Mouse (Mus musculus) intestine, postnatal 0 days (tissue): Measurements from ENCODE around the gene Vasn. TPM values are rescaled to one million over a fixed set of nuclear protein-coding genes. Genes with fewer than 3 reads are reported as not detected.

ENCODE experiments used
- ATAC-seq: fragments of 200-750 bp; cut with Nextera tagmentation; 2 replicates; pipeline ENCODE4 v1.8.0; 2017; ENCODE audit warnings: mild to moderate bottlenecking, moderate TSS enrichment, moderate library complexity
- H3K27ac ChIP-seq: fragments of 300-500 bp; sonication (generic); 2 replicates; pipeline ENCODE4 v1.5.1; 2014; ENCODE audit warnings: mild to moderate bottlenecking, low read depth, low read length, moderate library complexity
- H3K27me3 ChIP-seq: fragments of 300-500 bp; sonication (generic); replicated peaks from 2 replicates; pipeline ENCODE4 v1.6.1; 2014; ENCODE audit warnings: low read length, mixed read lengths; ENCODE audit not compliant: control insufficient read depth, insufficient read depth
- H3K36me3 ChIP-seq: fragments of 300-500 bp; sonication (generic); 2 replicates; pipeline ENCODE4 v1.6.1; 2014; ENCODE audit warnings: mild to moderate bottlenecking, moderate library complexity; ENCODE audit not compliant: control insufficient read depth, insufficient read depth
- H3K4me1 ChIP-seq: fragments of 300-500 bp; sonication (generic); replicated peaks from 2 replicates; pipeline ENCODE4 v1.6.1; 2014; ENCODE audit warnings: antibody characterized with exemption, low read length, mixed read lengths; ENCODE audit not compliant: control insufficient read depth, insufficient read depth
- H3K4me2 ChIP-seq: fragments of 300-500 bp; sonication (generic); replicated peaks from 2 replicates; pipeline ENCODE4 v1.6.1; 2014; ENCODE audit warnings: low read depth, mild to moderate bottlenecking, moderate library complexity
- H3K4me3 ChIP-seq: fragments of 300-500 bp; sonication (generic); 2 replicates; pipeline ENCODE4 v1.5.1; 2014; ENCODE audit warnings: low read depth, low read length
- H3K9ac ChIP-seq: fragments of 300-500 bp; sonication (generic); 2 replicates; pipeline ENCODE4 v1.6.1; 2014; ENCODE audit warnings: mild to moderate bottlenecking, low read depth, low read length
- H3K9me3 ChIP-seq: fragments of 300-500 bp; sonication (generic); 2 replicates; pipeline ENCODE4 v1.6.1; 2016; ENCODE audit warnings: mixed run types; ENCODE audit not compliant: control insufficient read depth
- CTCF ChIP-seq: sonication (generic); IDR thresholded peaks from 2 replicates; pipeline ENCODE4 v1.5.1; 2016; ENCODE audit warnings: low read depth, mild to moderate bottlenecking, control low read depth, antibody characterized with exemption, moderate library complexity
- WGBS: fragments of 180-500 bp; shearing (Covaris S2); extraction: QIAGEN DNeasy Blood & Tissue Kit; methylation state at CpG from one replicate; pipeline ENCODE4 v1.1.7; 2014; 5-methylcytosine and 5-hydroxymethylcytosine counted together
- polyA plus RNA-seq: library from polyadenylated mRNA; unstranded; fragments of >200 nt; fragmentation: Nextera tagmentation; extraction: Ambion mirVana; gene quantifications from 2 replicates; pipeline ENCODE4 v1.2.1, GENCODE M21; 2015

Vasn gene
- polyA plus RNA-seq, 1 experiment from 2014 or later: 5.0 TPM

DNA sequence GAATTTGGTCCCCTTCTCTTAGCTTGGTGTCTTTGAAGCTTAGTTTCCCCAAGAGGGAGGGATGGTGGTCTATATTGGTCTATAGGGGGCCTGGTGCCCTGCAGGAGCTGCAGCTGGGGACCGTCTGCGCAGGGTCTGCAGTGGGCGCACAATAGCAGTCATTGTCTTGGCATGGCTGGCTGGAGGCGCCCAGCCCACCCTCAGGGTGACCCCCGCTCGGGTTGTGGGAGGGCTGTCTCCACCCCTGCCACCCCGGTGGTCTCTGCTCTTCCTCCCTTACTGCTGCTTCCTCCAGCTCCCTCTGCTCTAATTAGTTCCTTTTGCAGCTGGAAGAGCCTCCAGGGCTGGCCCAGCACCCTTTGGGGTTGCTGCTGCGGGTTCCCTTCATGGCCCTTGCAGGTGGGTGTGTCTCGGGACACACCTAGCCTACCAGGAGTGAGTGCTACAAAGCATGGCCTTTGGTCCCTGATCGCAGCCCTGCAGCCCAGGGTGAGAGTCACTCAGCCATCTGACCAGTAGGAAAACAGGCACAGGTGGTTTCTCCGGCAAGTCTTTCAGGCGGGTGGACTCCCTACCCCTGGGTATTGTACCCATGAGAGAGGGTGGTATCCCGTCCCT lies 34.1 kb upstream of the Vasn start:
- WGBS: 40% methylated on average over 13 of the region's 13 CpGs
- peaks cover 36% of the 10 kb centered on the region for H3K4me1 ChIP-seq
- H3K4me2 ChIP-seq: peak overlapping the region; percentile 37
- H3K27ac ChIP-seq: no peak overlapping the region; the same call in 1 of the 2 replicates
- ATAC-seq: no peak; the same call in 1 of the 2 replicates
- H3K36me3 ChIP-seq: peaks cover 10% of the 10 kb centered on the region; the same call in 1 of the 2 replicates
- no peaks in the 10 kb centered on the region for H3K9me3 ChIP-seq
- H3K27me3 ChIP-seq: no peaks in the 10 kb centered on the region
- no peak overlapping the region for H3K4me3 ChIP-seq
- no peak for TF ChIP-seq CTCF
- H3K9ac ChIP-seq: no peak overlapping the region

GRCm38 (mm10) chr16:4606431-4607084 lies 33.2 kb upstream of the Vasn start:
- Histone ChIP-seq H3K27ac (no peak overlapping the region; the same call in 1 of the 2 replicates), H3K4me1 (peaks cover 36% of the 10 kb centered on the region), H3K4me2 (0 out of 2 replicates have a peak overlapping the region, but pooled peaks have one; percentile 3), H3K27me3 (no peaks in the 10 kb centered on the region), H3K36me3 (peaks cover 15% of the 10 kb centered on the region; the same call in 1 of the 2 replicates), H3K4me3 (no peak overlapping the region), H3K9me3 (no peaks in the 10 kb centered on the region), H3K9ac (0 out of 2 replicates have a peak overlapping the region, but pooled peaks have one; percentile 17)
- 13% methylated on average over 5 of the region's 5 CpGs for WGBS
- ATAC-seq: 0 out of 2 replicates have a peak, but pooled peaks have one; percentile 15
- TF ChIP-seq CTCF: peak; percentile 83

DNA sequence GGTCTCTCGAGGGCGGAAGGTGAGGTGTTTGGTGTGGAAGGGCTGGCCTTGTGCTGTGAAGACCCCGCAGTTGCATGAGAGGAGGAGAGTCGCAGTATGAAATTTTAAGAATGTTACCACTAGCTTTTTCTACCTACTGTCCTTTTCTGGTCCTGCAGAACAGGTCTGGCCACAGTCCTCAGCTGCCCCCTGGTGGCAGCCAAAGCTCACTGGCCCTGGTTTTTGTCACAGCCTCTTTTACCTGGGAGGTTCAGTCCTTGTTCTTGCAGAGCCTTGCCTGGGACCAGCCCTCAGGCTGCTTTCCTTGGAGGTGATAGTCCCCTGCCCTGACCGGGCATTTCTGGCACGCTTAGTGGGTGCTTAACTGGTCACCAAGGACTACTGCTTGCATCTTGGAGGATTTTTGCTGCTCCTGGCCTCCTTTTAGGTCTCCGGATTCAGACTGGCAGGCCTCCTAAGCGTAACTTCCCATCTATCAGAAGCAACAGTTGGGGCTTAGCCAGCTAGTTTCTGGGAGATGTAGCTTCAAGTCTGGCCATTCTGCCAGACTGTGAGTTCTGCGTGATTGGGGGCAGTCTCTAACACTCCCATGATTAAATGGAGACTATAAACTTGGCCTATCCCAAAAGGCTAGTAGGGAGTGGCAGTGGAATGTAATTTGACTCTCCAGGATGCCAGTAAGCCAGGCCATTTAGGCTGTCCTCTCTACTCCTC lies 31.8 kb upstream of the Vasn start:
- WGBS: 40% methylated on average over 9 of the region's 9 CpGs
- TF ChIP-seq CTCF: peak; percentile 98
- Histone ChIP-seq H3K27ac (no peak overlapping the region), H3K9me3 (no peaks in the 10 kb centered on the region), H3K4me2 (no peak overlapping the region), H3K36me3 (peaks cover 24% of the 10 kb centered on the region), H3K4me3 (no peak overlapping the region), H3K27me3 (no peaks in the 10 kb centered on the region), H3K9ac (no peak overlapping the region), H3K4me1 (peaks cover 28% of the 10 kb centered on the region)
- ATAC-seq: peak; percentile 36

DNA sequence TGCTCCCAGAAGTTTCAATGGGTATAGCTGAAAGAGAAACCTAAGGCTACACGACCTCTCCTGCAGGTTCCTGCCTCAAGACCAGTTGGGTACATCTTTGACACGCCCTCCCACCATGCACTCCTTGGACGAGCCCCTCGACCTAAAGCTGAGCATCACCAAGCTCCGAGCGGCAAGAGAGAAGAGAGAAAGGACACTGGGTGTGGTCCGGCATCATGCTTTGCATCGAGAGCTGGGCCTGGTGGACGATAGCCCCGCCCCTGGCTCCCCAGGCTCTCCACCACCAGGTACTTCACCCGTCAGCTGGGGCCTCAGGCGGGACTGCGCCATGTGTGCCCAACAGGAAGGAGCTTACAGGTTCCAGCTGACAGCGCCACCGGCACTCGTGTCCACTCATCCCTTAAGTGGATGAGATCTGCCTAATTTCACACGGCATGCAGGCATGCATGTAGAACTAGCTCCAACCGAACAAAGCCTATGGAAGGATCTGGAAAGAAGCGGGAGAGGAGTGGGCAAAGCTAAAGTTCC lies 31.1 kb upstream of the Vasn start:
- Histone ChIP-seq H3K4me2 (no peak overlapping the region), H3K9ac (no peak overlapping the region)

GRCm38 (mm10) chr16:4611193-4611592 lies 28.5 kb upstream of the Vasn start:
- Histone ChIP-seq H3K9ac (no peak overlapping the region), H3K36me3 (peaks cover 48% of the 10 kb centered on the region), H3K27me3 (no peaks in the 10 kb centered on the region), H3K4me3 (no peak overlapping the region), H3K4me2 (no peak overlapping the region), H3K27ac (no peak overlapping the region), H3K9me3 (no peaks in the 10 kb centered on the region), H3K4me1 (peaks cover 11% of the 10 kb centered on the region)
- ATAC-seq: no peak
- 84% methylated on average over 5 of the region's 5 CpGs for WGBS
- TF ChIP-seq CTCF: no peak

More for the DNA sequence above, 31.1 kb upstream of the Vasn start:
- Histone ChIP-seq H3K9me3 (no peaks in the 10 kb centered on the region), H3K27ac (no peak overlapping the region), H3K4me3 (no peak overlapping the region), H3K27me3 (no peaks in the 10 kb centered on the region), H3K36me3 (peaks cover 30% of the 10 kb centered on the region), H3K4me1 (peaks cover 24% of the 10 kb centered on the region)
- no peak for TF ChIP-seq CTCF
- 73% methylated on average over 19 of the region's 19 CpGs for WGBS
- ATAC-seq: no peak

DNA sequence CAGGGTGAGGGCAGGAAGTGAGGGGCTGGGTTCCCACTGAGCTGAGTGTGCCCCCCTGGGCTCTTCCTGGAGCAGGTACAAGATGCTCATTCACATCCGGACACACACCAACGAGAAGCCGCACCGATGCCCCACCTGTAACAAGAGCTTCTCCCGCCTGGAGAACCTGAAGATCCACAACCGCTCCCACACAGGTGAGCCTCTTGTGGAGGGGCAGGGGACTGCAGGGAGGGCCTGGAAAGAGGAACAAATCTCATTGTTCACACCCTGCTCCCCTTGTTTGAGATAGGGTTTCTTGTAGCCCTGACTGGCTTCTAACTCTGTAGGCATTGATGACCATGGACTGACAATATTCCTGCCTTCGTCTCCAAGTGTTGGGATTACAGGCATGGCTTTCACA lies 28.1 kb upstream of the Vasn start:
- Histone ChIP-seq H3K4me1 (peaks cover 6% of the 10 kb centered on the region), H3K9ac (no peak overlapping the region), H3K36me3 (peaks cover 48% of the 10 kb centered on the region), H3K4me2 (no peak overlapping the region), H3K4me3 (no peak overlapping the region), H3K27me3 (no peaks in the 10 kb centered on the region), H3K27ac (no peak overlapping the region), H3K9me3 (no peaks in the 10 kb centered on the region)
- WGBS: 92% methylated on average over 7 of the region's 7 CpGs
- peak; percentile 37; the same call in 1 of the 2 replicates for TF ChIP-seq CTCF
- ATAC-seq: no peak
